Mouse (Mus musculus): ENCODE results near the gene Vmn1r128. TPM values are rescaled to one million over a fixed set of nuclear protein-coding genes. Genes with fewer than 3 reads are reported as not detected.
"Not testable (repeated sequence)": the region's sequence is repeated elsewhere in the genome, so short reads cannot be mapped to it uniquely, and the experiment has no call there.

The Vmn1r128 gene
- not detected for polyA plus RNA-seq (2017; shearing (Covaris generic))

DNA sequence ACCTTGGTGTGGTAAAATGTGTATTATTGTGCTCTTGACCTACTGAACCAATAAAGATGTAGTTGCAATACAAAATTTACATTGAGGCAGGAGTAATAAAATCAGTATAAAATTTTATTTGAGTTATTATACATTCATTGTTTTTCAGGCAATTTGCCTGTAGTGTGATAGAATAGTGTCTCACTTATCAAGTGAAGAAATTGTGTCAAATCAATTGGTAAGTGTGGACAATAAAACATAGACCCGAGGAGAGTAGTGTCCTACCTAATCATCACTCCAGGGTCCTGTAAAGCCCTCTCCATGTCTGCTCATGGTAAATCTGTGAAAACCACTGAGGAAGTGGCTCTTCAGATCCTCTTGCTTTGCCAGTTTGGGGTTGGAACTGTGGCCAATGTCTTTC lies at the start of gene Vmn1r128:
Gene Vmn1r128, plus strand, starts transcription at position 301 of the 400 bp plus-strand sequence.
- not testable (repeated sequence) for ATAC-seq

DNA sequence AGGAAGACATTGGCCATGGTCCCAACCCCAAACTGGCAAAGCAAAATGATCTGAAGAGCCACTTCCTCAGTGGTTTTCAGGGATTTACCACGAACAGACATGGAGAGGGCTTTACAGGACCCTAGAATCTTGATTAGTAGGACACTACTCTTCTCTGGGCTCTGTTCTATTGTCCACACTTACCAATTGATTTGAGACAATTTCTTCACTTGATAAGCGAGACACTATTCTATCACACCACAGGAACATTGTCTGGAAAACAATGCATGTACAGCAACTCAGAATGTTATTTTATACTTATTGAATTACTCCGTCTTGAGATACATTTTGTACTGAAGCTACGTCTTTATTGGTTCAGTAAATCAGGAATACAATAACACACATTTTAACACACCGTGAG lies 47.8 kb upstream of the Vmn1r128 start, which contains the start of gene Vmn1r126:
Gene Vmn1r126, minus strand, starts transcription at position 101 of the 400 bp plus-strand sequence.
- not testable (repeated sequence) for ATAC-seq

DNA sequence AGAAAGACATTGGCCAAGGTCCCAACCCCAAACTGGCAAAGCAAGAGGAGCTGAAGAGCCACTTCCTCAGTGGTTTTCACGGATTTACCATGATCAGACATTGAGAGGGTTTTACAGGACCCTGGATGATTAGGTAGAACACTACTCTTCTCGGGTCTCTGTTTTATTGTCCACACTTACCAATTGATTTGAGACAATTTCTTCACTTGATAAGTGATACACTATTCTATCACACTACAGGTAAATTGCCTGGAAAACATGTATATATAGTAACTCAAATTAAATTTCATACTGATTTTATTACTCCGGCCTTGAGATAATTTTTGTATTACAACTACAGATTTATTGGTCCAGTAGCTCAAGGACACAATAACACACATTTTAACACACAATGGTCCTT lies 29.4 kb upstream of the Vmn1r128 start, which contains the start of gene Vmn1r127:
Gene Vmn1r127, minus strand, starts transcription at position 101 of the 400 bp plus-strand sequence.
- ATAC-seq: not testable (repeated sequence)

DNA sequence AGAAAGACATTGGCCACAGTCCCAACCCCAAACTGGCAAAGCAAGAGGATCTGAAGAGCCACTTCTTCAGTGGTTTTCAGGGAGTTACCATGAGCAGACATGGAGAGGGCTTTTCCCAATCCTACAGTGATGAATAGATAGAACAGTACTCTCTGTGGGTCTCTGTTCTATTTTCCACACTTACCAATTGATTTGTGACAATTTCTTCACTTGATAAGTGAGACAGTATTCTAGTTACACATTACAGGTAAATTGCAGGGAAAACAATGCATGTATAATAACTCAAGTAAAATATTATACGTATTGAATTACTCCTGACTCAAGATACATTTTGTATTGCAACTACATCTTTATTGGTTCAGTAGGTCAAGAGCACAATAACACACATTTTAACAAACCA lies 12.0 kb downstream of the Vmn1r128 start, which contains the start of gene Vmn1r129:
Gene Vmn1r129, minus strand, starts transcription at position 101 of the 400 bp plus-strand sequence.
- ATAC-seq: not testable (repeated sequence)

Other genes starting within 250 kb of the Vmn1r128 start
- not detected for gene Vmn1r122, start 215.2 kb upstream of the Vmn1r128 start, polyA plus RNA-seq (2017; shearing (Covaris generic))
- not detected for gene Vmn1r123, start 187.2 kb upstream of the Vmn1r128 start, polyA plus RNA-seq (2017; shearing (Covaris generic))
- not detected for gene Gm5157, start 158.9 kb upstream of the Vmn1r128 start, polyA plus RNA-seq (2017; shearing (Covaris generic))
- gene Vmn1r124, start 88.8 kb upstream of the Vmn1r128 start, polyA plus RNA-seq (2017; shearing (Covaris generic)): not detected
- not detected for gene Vmn1r125, start 77.2 kb upstream of the Vmn1r128 start, polyA plus RNA-seq (2017; shearing (Covaris generic))
- not detected for gene Vmn1r126, start 47.9 kb upstream of the Vmn1r128 start, polyA plus RNA-seq (2017; shearing (Covaris generic))
- gene Vmn1r127, start 29.5 kb upstream of the Vmn1r128 start, polyA plus RNA-seq (2017; shearing (Covaris generic)): not detected
- gene Vmn1r129, start 11.9 kb downstream of the Vmn1r128 start, polyA plus RNA-seq (2017; shearing (Covaris generic)): not detected
- gene Gm6882, start 83.4 kb downstream of the Vmn1r128 start, polyA plus RNA-seq (2017; shearing (Covaris generic)): under 1 TPM in 1 of 2 experiments, not detected in 1; 0.62 TPM
- not detected for gene Vmn1r130, start 162.4 kb downstream of the Vmn1r128 start, polyA plus RNA-seq (2017; shearing (Covaris generic))
- gene Vmn1r131, start 196.7 kb downstream of the Vmn1r128 start, polyA plus RNA-seq (2017; shearing (Covaris generic)): not detected